Mouse (Mus musculus) cerebellum, adult (tissue): ENCODE data around the gene Tmem232.
"Not testable (repeated sequence)": the region's sequence is repeated elsewhere in the genome, so short reads cannot be mapped to it uniquely, and the experiment has no call there.

Experiments
- ATAC-seq: cut with Nextera tagmentation; 2 replicates; pipeline ENCODE4 v1.9.2; 2017; ENCODE audit warnings: mild to moderate bottlenecking, moderate library complexity, mixed read lengths; ENCODE audit not compliant: insufficient number of reproducible peaks, low FRiP score, low TSS enrichment

The Tmem232 gene

GRCm38 (mm10) chr17:65250261-65250660 lies 290.3 kb downstream of the Tmem232 start:
- ATAC-seq = no peak

- ATAC-seq = no peak
Observed at GRCm38 (mm10) chr17:65243716-65244115, 296.9 kb downstream of the Tmem232 start.

DNA sequence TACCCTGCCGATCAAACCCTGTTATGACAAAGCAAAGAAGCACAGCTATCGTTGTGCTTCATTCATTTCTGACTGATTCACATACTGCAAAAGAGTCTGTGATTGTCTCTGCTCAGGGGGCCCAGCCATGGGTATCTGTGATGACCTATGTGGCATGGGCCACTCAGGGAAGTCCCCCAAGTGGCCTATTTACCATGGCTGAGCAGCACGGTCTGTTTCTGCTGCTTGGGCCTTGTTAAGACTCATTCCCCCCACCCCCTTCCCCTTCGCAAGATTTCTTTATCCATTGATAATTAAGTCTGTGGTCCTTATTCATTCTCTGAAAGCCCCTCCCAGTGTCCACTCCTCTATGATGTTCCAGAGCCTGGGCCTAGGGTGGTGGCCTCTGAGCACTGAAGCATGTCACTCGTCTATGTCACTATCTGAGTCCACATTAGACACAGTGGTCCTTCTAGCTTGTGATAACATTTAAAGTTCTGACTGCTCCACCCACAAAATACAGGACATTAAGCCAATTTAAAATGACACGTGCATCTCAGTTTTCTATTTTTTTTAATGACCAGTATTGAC lies 315.1 kb downstream of the Tmem232 start:
- ATAC-seq = no peak

- ATAC-seq = not testable (repeated sequence)
Observed at GRCm38 (mm10) chr17:65221687-65222086, 318.9 kb downstream of the Tmem232 start.
